Mouse (Mus musculus) embryonic facial prominence, embryonic 14.5 days (tissue): ENCODE measurements at regions not wholly inside any gene's neighbourhood (a gene's known extent, or its start where the extent isn't known, plus 50 kb on each side); places are given as distances from the start of the nearest gene placed in this dataset.

Experiments used
- ATAC-seq: fragments of 200-750 bp; cut with Nextera tagmentation; 2 replicates; pipeline ENCODE4 v1.8.0; 2017; ENCODE audit warnings: low read depth, moderate number of reproducible peaks, moderate TSS enrichment
- DNase-seq: peaks from one replicate; pipeline ENCODE4 v3.0.0-alpha.2; 2015; ENCODE audit warnings: low spot score
- H3K27ac ChIP-seq: fragments of 300-500 bp; sonication (generic); replicated peaks from 2 replicates; pipeline ENCODE4 v1.5.1; 2014; ENCODE audit warnings: low read depth, mild to moderate bottlenecking, low read length, moderate library complexity
- H3K27me3 ChIP-seq: fragments of 300-500 bp; sonication (generic); replicated peaks from 2 replicates; pipeline ENCODE4 v1.6.1; 2014; ENCODE audit warnings: low read length; ENCODE audit not compliant: control insufficient read depth, insufficient read depth
- H3K36me3 ChIP-seq: fragments of 300-500 bp; sonication (generic); 2 replicates; pipeline ENCODE4 v1.6.1; 2014; ENCODE audit warnings: low read length, mixed read lengths; ENCODE audit not compliant: control insufficient read depth, insufficient read depth
- H3K4me1 ChIP-seq: fragments of 300-500 bp; sonication (generic); 2 replicates; pipeline ENCODE4 v1.6.1; 2014; ENCODE audit warnings: antibody characterized with exemption, low read length; ENCODE audit not compliant: control insufficient read depth, insufficient read depth
- H3K4me2 ChIP-seq: fragments of 300-500 bp; sonication (generic); 2 replicates; pipeline ENCODE4 v1.6.1; 2014; ENCODE audit warnings: low read depth, mild to moderate bottlenecking, low read length, moderate library complexity, mixed read lengths
- H3K4me3 ChIP-seq: fragments of 300-500 bp; sonication (generic); 2 replicates; pipeline ENCODE4 v1.5.1; 2014; ENCODE audit warnings: low read depth, mild to moderate bottlenecking, low read length
- H3K9ac ChIP-seq: fragments of 300-500 bp; sonication (generic); 2 replicates; pipeline ENCODE4 v1.6.1; 2014; ENCODE audit warnings: low read depth, mild to moderate bottlenecking, low read length, moderate library complexity, mixed read lengths
- H3K9me3 ChIP-seq: fragments of 300-500 bp; sonication (generic); 2 replicates; pipeline ENCODE4 v1.6.1; 2016; ENCODE audit warnings: low read length; ENCODE audit not compliant: control insufficient read depth
- WGBS: fragments of 180-500 bp; shearing (Covaris S2); extraction: QIAGEN DNeasy Blood & Tissue Kit; methylation state at CpG from one replicate; pipeline ENCODE4 v1.1.7; 2014; 5-methylcytosine and 5-hydroxymethylcytosine counted together

DNA sequence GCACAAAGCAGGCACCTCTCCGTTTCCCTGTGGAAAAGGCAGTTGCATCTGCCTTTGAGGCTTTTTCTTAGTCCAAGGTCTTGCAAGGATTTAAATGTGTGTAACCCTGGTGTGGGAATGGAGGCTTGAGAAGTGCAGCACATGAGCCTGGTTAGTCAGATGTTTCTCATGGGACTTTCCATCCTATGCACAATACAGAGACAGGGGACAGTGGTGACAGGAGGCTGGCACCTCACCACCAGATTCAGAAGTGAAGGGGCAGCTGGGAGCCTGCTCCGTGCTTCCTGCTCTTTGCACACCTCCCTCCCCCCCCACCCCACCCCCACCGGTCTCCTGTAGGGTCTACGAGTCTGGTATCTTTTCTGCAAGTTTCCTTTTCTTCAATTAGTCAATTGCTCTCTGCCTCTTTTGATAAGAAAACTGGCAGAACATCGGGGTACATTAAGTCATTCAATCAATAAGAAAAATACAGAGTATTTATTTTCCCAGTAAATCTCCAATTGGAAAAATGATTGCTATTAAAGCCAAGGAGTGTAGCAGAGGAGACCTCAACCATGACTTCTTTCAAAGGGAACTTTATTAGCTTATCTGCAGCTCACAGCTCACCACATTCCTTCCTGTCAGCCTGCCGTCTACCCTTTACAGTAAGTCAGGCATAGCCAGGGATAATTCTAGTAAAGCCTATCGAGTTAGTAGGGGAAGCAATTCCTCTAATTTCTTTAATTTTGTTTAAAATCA is 68.1 kb upstream of the Dph5 start:
- Histone ChIP-seq H3K9me3 (no peaks in the 10 kb centered on the region), H3K4me3 (no peak overlapping the region), H3K36me3 (no peaks in the 10 kb centered on the region), H3K9ac (no peak overlapping the region), H3K27me3 (0 out of 2 replicates have a peak, but pooled peaks cover 3% of the 10 kb centered on the region), H3K4me1 (peaks cover 21% of the 10 kb centered on the region), H3K4me2 (no peak overlapping the region), H3K27ac (no peak overlapping the region)
- 53% methylated on average over 7 of the region's 7 CpGs for WGBS
- DNase-seq (no peak), ATAC-seq (no peak)

DNA sequence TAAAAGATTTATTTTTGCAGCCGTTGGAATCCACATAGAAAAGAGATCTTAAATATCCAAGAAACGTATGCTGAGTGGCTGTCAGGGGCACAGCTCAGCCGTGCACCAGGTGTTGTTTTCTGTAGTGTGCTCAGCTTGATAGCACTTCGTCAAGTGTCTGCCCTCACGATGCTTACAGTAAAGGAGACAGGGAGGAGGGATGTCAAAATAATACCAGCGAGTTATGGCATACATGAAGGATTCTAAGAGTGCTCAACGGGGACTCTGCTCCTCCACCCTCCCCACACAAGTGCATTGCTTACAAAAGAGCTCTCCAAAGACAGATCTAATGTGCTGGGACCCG is 67.5 kb upstream of the Dph5 start:
- no peak overlapping the region for H3K9ac ChIP-seq
- H3K4me1 ChIP-seq, result peaks cover 21% of the 10 kb centered on the region
- H3K4me2 ChIP-seq, result no peak overlapping the region
- no peak overlapping the region for H3K27ac ChIP-seq
- 58% methylated on average over 8 of the region's 8 CpGs for WGBS
- DNase-seq (no peak), ATAC-seq (no peak)
- no peaks in the 10 kb centered on the region for H3K36me3 ChIP-seq
- 0 out of 2 replicates have a peak, but pooled peaks cover 3% of the 10 kb centered on the region for H3K27me3 ChIP-seq
- H3K4me3 ChIP-seq, result no peak overlapping the region
- no peaks in the 10 kb centered on the region for H3K9me3 ChIP-seq

DNA sequence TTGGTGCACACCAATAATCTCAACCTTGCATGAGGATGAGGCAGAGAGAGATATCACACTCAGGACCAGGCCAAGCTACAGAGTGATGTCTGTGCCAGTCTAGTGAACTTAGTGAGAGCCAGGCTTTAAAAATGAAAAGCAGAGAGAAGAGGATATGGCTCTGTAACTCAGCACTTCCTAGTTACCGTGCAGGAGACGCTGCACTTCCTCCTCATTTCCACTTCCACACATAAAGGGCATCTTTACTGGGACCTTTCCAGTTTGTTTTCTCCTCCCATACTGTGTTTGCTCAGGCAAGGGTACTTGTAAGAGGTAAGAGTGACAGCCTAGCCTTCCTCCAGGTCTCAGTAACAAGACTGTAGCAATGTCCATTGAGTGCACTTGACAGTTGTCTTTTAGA is 66.0 kb upstream of the Dph5 start:
- Histone ChIP-seq H3K27ac (no peak overlapping the region), H3K4me1 (peaks cover 15% of the 10 kb centered on the region), H3K36me3 (no peaks in the 10 kb centered on the region), H3K4me3 (no peak overlapping the region), H3K4me2 (no peak overlapping the region), H3K9ac (no peak overlapping the region), H3K27me3 (0 out of 2 replicates have a peak, but pooled peaks cover 3% of the 10 kb centered on the region), H3K9me3 (no peaks in the 10 kb centered on the region)
- 65% methylated on average over 2 of the region's 2 CpGs for WGBS
- ATAC-seq, result no peak
- no peak for DNase-seq

DNA sequence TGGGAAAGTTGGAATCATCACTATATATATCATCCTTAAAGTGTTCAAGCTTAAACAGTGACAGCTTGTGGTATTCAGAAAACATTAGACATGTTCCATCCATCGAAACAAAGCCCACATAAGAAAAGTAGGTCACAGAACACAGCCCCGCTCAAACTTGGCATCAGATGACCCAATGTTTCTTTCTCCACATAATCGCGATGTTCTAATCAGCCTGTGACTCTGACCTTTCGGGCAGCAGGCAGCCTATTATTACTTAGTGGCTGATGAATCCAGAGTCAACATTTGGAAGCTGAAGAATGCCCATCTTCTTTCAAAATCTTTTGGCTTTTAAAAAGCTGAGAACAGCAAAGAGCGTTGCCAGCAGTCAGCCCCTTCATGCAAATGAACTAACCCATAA is 65.1 kb upstream of the Dph5 start:
- Histone ChIP-seq H3K9me3 (no peaks in the 10 kb centered on the region), H3K4me1 (peaks cover 15% of the 10 kb centered on the region), H3K9ac (no peak overlapping the region), H3K27ac (no peak overlapping the region), H3K27me3 (0 out of 2 replicates have a peak, but pooled peaks cover 3% of the 10 kb centered on the region), H3K4me2 (no peak overlapping the region), H3K4me3 (no peak overlapping the region), H3K36me3 (no peaks in the 10 kb centered on the region)
- DNase-seq, result no peak
- WGBS, result 77% methylated on average over 6 of the region's 6 CpGs
- ATAC-seq, result no peak; the same call in 1 of the 2 replicates

DNA sequence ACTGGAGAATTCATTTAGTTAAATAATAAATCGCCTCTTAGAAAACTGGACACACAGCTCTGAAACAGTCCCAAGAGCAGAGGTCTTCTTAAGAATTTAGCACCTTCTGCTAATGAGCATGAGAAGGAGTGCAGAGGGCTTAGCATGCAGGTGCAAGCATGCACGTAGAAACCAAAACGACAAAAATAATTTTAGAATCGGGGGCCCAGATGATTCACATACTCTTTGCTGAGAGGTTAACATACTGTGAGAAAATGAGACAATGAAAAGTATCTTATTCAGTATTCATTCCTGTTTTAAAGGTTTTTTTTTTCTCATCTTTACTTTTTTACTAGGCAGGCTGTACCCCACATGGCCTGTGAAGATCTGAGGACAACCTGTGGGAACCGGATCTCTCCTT is 63.9 kb upstream of the Dph5 start:
- DNase-seq (no peak), ATAC-seq (no peak)
- H3K9ac ChIP-seq, result no peak overlapping the region
- no peak overlapping the region for H3K27ac ChIP-seq
- WGBS, result 79% methylated on average over 5 of the region's 5 CpGs
- H3K27me3 ChIP-seq, result 0 out of 2 replicates have a peak, but pooled peaks cover 3% of the 10 kb centered on the region
- H3K4me2 ChIP-seq, result no peak overlapping the region
- peaks cover 5% of the 10 kb centered on the region for H3K4me1 ChIP-seq
- no peak overlapping the region for H3K4me3 ChIP-seq
- H3K36me3 ChIP-seq, result no peaks in the 10 kb centered on the region
- no peaks in the 10 kb centered on the region for H3K9me3 ChIP-seq

DNA sequence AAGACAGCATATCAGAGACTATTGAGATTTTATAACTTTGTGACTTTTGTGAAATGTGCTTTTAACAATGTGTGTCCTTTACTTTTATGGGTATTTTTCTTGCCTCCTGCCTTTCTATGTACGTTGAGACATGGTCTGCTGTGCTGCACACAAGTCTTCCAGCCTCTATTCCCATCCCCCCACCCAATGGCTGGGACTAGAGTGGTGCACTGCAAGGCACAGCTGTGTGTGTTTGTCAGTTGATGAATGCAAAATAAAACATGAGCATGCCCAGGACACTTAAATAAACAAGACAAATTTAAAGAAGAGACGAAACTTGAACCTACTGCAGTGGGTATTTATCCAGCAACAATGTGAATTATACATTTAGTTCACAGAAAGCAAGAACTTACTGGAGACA is 62.8 kb upstream of the Dph5 start:
- no peak for ATAC-seq
- H3K9me3 ChIP-seq, result no peaks in the 10 kb centered on the region
- H3K36me3 ChIP-seq, result no peaks in the 10 kb centered on the region
- no peak overlapping the region for H3K9ac ChIP-seq
- WGBS, result 49% methylated on average over 2 of the region's 2 CpGs
- 0 out of 2 replicates have a peak, but pooled peaks cover 3% of the 10 kb centered on the region for H3K27me3 ChIP-seq
- no peak overlapping the region for H3K4me3 ChIP-seq
- H3K27ac ChIP-seq, result no peak overlapping the region
- DNase-seq, result no peak
- H3K4me2 ChIP-seq, result no peak overlapping the region
- H3K4me1 ChIP-seq, result no peaks in the 10 kb centered on the region

DNA sequence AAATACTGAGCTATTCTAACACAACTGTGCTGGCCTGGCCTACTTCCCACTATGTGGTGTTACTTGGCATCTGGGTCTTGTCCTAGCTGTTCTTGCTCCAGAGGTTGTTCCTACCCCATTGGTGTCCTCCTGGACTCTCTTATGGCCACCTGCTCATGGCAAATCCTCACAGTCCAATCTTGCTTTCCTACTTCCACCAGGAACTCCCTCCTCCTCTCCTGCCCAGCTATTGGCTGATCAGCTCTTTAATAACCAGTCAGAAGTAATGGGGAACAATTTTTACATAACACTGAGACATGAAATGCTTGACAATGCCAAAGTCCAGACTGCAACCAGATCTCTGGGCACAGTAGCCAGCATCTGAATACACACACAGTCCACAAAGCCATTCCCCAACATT is 52.3 kb upstream of the Dph5 start:
- H3K27me3 ChIP-seq, result no peaks in the 10 kb centered on the region
- H3K4me3 ChIP-seq, result no peak overlapping the region
- no peak overlapping the region for H3K4me2 ChIP-seq
- H3K36me3 ChIP-seq, result no peaks in the 10 kb centered on the region
- ATAC-seq (no peak), DNase-seq (no peak)
- no peak overlapping the region for H3K9ac ChIP-seq
- H3K4me1 ChIP-seq, result no peaks in the 10 kb centered on the region
- no peaks in the 10 kb centered on the region for H3K9me3 ChIP-seq
- no peak overlapping the region for H3K27ac ChIP-seq

DNA sequence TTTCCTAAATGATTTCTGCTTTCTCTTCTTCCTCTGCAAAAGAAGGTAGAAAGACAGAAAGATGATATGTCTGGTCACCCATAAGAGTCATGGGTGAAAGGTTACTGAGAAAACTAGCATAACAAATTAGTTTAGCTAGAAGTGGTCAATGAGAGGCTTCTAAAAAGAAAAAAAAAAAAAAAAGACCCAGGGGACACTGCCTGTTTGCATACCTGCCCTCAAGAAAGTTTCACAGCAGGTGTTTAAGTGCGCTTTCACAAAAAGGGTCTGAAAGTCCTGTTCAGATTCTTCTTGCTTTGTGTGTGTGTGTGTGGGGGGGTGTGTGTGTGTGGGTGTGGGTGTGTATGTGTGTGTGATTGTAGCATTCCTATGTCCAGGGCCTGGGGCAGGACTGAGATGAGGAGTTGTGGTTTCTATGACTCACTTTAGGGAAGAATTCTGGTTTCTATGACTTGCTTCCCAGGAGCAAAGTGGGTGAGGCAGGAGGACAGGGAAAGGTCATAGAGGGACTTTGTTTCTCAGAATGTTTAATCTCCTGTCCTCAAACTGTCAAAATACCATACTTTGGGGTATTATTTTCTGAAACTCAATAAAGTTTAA is 49.9 kb upstream of the Dph5 start:
- H3K27me3 ChIP-seq, result no peaks in the 10 kb centered on the region
- no peak overlapping the region for H3K27ac ChIP-seq
- no peak overlapping the region for H3K4me2 ChIP-seq
- ATAC-seq (no peak), DNase-seq (no peak)
- 79% methylated on average over 1 of the region's 1 CpGs for WGBS
- no peak overlapping the region for H3K4me3 ChIP-seq
- no peaks in the 10 kb centered on the region for H3K4me1 ChIP-seq
- H3K36me3 ChIP-seq, result no peaks in the 10 kb centered on the region
- H3K9ac ChIP-seq, result no peak overlapping the region
- no peaks in the 10 kb centered on the region for H3K9me3 ChIP-seq
